Mouse (Mus musculus): ENCODE results near the gene Zfp444.

DNA sequence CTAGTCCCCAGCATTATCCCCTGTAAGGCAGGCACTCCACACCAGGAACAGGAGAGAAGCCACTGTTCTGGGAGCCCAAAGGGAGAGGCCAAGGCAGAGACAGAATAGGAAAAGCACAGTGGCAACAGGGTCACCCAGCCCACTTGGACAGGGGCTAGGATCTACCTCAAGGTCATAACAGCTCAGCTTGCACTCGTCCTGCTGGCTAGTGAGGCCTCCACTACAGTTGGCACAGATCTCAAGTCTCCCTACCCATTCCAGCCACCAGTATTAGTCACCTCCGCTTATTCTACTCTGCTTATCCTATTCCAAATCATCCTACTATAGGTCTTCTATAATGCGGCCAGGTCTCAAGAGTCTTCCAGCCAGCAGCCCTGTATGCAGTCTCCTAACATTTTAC, 18.9 kb upstream of the Zfp444 start:
- no peak for TF ChIP-seq ZC3H11A (IDR thresholded peaks at IDR 0.05; ENCODE audit: borderline replicate concordance, low read depth, low read length)
- no peak for TF ChIP-seq CHD2 (IDR thresholded peaks at IDR 0.05; ENCODE audit: low read depth, low read length)
- TF ChIP-seq HCFC1 (IDR thresholded peaks at IDR 0.05; ENCODE audit: borderline replicate concordance, insufficient read depth, low read length) = no peak
- no peak for TF ChIP-seq ZNF384 (IDR thresholded peaks at IDR 0.05; ENCODE audit: low read depth, low read length)
